Mouse (Mus musculus) left cerebral cortex, postnatal 36 days (tissue): ENCODE measurements around the gene Tbcd. TPM values are rescaled to one million over a fixed set of nuclear protein-coding genes. Genes with fewer than 3 reads are reported as not detected.

Source experiments
- DNase-seq, 2 experiments: peaks; one replicate each; pipeline ENCODE4 v3.0.0; 2021 to 2022; ENCODE audit warnings: low spot score in 2 of 2, mixed read lengths in 1 of 2
- intact Hi-C: fragments of 180-260 bp; cut with DNase I; formaldehyde crosslinking; loops from one replicate; pipeline ENCODE4 v1.15.1; 2025
- total RNA-seq, 2 experiments: library from RNA; stranded (reverse); gene quantifications; 2 replicates each; pipeline ENCODE4 v1.2.3; 2021

Gene Tbcd
- total RNA-seq, 2 experiments from 2014 or later = 39.5 to 40.5 TPM

GRCm38 (mm10) chr11:121467408-121467807 is 15.7 kb downstream of the Tbcd start:
- DNase-seq = no peak
- intact Hi-C loops = no loop called here

GRCm38 (mm10) chr11:121474831-121475230 is 23.1 kb downstream of the Tbcd start:
- intact Hi-C loops = loop anchor here (1.0 to 5.0 kb wide), 2 partner anchors 127 to 333 kb away; no protein-coding TSS in a partner anchor
- DNase-seq = no peak

DNA sequence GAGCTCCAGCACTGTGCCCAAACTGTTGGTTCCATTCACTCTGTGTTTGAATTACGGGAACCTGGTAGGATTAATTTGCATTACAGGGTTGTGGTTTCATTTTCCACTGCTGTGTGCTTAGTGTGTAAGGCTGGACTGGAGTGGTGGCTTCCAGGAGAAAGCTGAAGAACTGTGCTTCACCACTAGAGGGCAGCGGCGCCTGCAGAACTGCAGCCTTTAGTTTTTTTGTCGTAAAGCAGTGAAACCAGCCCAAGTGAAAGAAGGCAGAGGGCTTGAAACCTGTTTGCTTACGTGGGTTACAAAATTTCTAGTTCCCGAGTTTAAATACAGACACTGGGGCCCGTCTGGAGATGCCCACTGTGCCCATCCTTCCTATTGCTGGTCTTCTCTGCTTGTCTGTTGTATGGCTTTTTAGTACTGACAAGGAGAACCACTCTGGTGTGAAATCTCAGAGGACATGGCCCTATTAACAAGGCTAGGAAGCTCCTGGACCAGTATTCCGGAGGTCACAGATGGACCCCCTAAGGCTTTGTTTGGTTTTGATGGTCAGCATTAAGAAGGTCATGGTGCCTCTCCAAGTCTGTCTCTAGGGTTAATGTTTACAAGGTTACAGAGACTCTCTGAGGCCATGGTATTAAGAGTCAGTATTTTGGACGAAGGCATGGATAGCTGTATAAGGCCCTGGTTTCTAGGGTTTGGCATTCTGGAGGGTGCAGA is 24.1 kb downstream of the Tbcd start:
- intact Hi-C loops = loop anchor here (1.0 to 5.0 kb wide), 2 partner anchors 126 to 332 kb away; no protein-coding TSS in a partner anchor
- peak; percentile 54 to 63 for DNase-seq

DNA sequence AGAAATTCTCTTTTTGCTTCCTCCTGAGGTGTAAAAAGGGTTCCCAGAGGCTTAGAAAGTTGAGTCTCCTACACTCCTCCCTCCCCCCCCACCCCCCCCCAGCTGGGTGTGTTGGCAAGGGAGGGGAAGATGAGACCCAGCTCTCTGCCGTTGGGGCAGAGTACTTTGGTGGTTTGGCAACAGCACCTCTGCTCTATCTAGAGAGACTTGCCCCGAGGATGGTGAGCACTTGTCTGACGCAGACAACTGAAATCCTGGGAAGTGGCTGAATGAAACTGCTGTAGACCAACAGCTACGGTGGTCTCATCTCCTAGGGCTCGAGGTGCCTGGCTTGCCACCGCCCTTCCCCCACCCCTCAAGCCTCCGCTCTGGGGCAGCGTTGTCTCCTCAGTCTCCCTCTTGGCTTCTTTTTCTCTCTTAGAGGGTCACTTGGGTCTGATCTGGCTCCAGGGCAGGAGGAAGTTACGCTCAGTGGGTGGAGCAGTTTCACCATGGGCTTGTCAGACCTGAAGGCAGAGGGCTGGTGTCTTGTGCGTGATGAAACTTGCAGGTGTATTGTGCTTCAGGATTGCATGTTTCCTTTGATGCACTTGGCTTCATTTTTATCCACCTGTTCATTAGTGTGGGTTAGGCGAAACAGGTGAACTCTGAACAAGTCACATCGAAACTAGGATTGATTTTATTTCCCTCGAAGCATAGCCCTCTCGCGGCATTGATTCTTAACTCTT is 27.9 kb downstream of the Tbcd start:
- DNase-seq = no peak
- intact Hi-C loops = loop anchor here (5.0 kb wide), 1 partner anchor 123 kb away; no protein-coding TSS in a partner anchor

- intact Hi-C loops = no loop called here
- DNase-seq = no peak
Observed at GRCm38 (mm10) chr11:121481129-121481528, 29.4 kb downstream of the Tbcd start.

- no peak for DNase-seq
- intact Hi-C loops = no loop called here
Observed at GRCm38 (mm10) chr11:121485882-121486281, 34.1 kb downstream of the Tbcd start.

- intact Hi-C loops = no loop called here
- DNase-seq = no peak
Observed at GRCm38 (mm10) chr11:121490651-121491050, 38.9 kb downstream of the Tbcd start.

GRCm38 (mm10) chr11:121500595-121500994 is 48.8 kb downstream of the Tbcd start:
- no peak for DNase-seq
- intact Hi-C loops = no loop called here

- intact Hi-C loops = no loop called here
- DNase-seq = no peak
Observed at GRCm38 (mm10) chr11:121501525-121501924, 49.8 kb downstream of the Tbcd start.

- no peak for DNase-seq
- intact Hi-C loops = no loop called here
Observed at GRCm38 (mm10) chr11:121502000-121502860, 50.5 kb downstream of the Tbcd start.

GRCm38 (mm10) chr11:121508478-121508877 is 56.7 kb downstream of the Tbcd start:
- no peak for DNase-seq
- intact Hi-C loops = no loop called here

- intact Hi-C loops = no loop called here
Observed at GRCm38 (mm10) chr11:121510512-121511246, 58.9 kb downstream of the Tbcd start.

DNA sequence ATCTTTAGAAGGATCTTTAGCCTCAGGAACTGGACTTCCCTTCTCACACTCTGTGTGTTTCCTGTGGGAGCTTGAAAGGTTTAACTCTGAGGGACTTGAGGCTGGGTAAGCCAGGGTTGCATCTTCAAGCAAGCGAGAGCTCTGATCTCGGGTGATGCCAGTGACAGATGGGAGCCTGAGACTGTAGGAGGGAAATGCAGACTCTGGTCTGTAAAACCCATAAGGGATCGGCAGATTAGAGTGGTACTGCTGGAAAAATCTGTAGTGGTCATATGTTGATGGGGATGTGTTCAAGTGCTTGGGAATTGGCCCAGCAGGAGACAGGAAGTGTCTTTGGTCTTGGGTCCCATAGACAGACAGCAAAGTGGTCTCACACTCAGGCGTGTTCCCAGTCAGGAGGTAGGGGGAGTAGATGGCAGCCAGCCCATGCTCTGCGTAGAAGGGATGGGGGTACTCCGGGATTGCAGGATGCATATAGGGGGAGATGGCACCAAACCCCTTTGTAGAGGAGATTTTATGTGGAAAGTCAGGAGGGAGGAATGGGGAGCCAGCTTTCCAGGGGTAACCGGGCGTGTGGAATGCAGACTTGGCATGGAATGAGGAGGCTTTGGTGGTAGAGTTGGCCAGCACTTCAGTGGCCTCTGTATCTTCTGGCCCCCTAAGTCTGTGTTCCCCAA is 61.3 kb downstream of the Tbcd start:
- DNase-seq = peak in 1 of 2 experiments; percentile 17
- intact Hi-C loops = no loop called here

More at GRCm38 (mm10) chr11:121510512-121511246, 58.9 kb downstream of the Tbcd start:
- no peak for DNase-seq

GRCm38 (mm10) chr11:121515996-121516395 is 64.2 kb downstream of the Tbcd start:
- DNase-seq = no peak
- intact Hi-C loops = no loop called here

DNA sequence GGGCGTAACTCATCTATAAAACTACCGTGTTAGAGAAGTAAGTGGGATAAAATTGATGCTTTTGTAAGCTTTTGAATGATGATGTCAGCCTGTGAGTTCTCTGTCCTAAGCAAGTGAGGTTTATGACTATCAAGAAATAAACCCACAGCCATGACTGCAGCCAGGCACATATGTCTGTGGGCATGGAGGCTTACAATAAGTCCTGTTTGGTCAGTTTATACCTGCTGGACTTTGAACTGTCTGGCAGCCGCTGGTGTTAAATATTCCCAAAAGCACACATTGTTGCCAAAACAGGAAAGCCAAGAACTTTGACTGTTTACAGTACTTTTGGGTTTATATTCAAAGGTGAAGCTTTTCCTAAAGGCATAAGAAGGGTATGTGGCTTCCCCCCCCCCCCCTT is 65.2 kb downstream of the Tbcd start:
- DNase-seq = no peak
- intact Hi-C loops = no loop called here

- DNase-seq = no peak
- intact Hi-C loops = no loop called here
Observed at GRCm38 (mm10) chr11:121517687-121518465, 66.1 kb downstream of the Tbcd start.

DNA sequence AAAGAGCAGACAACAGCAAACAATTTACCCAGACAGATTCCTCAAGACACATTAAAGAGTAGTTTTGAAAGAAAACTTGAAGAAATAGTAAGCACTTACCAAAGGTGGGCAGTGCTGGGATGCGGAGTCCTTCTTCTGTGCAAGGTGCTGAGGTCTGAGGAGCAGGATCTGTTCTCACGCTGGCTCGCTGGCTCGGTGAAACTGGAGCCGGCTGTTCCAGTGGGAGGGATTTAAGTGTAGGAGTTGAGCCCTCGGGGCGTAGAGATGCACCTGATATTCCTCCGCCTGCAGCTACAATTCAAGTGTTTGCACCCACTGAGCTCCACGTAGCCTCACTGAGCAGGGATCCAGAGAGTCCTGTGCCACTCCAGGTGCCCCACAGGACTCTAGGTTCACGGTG is 67.4 kb downstream of the Tbcd start, which contains the start of gene Zfp750:
Gene Zfp750, minus strand, starts transcription at position 203 of the 400 bp plus-strand sequence.
- intact Hi-C loops = no loop called here
- peak in 1 of 2 experiments; percentile 22 for DNase-seq

- no peak for DNase-seq
- intact Hi-C loops = no loop called here
Observed at GRCm38 (mm10) chr11:121519703-121520102, 68.0 kb downstream of the Tbcd start.
